Mouse (Mus musculus): ENCODE measurements around the gene Zbtb38.
"Not testable (repeated sequence)": the region's sequence is repeated elsewhere in the genome, so short reads cannot be mapped to it uniquely, and the experiment has no call there.

The Zbtb38 gene

DNA sequence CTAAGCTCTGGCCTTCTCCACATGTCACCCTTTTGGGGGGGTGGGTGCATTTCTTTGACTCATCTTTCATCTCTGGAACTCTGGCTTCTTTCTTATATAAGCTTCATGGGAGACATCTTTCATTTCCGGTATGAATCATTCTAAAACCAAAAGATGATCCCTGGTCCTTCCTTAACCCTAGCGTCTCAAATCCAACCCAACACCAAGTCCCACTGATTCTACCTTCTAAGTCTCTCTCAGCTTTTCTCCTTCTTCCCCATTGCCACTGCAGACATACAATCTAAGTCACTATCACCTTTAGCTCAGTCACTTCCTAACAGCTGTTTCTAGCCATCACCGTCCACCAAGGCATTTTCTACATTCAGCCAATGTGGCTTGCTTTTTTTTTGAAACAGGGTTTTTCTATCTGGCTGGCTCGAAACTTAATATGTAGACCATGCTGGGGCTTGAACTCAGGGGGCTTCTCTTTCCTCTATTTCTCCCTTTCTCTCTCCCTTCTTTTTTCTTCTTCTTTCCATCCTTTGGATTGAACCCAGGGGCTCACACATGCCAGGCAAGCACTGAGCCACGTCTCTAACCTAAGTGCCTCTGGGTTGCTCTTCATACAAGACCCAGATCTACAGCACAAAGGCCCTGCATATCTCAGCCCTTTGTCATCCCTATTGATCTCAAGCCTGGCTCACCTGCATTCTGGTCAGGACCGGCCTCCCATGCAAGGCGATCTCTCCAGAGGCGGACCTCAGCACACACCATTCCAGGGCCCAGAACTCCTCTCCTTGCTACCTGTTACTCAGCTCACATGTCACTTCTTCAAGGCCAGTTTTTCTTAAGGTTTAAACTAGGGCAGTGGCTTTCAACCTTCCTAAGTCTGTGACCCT is 76.6 kb downstream of the Zbtb38 start:
- in situ Hi-C loops (cut with MboI; ENCODE audit: low pct_unique_long_range_greater_than_20kb in 1 of 2, low sequenced_read_pairs in 2 of 2, unreplicated experiment in 1 of 2) = no loop called here

DNA sequence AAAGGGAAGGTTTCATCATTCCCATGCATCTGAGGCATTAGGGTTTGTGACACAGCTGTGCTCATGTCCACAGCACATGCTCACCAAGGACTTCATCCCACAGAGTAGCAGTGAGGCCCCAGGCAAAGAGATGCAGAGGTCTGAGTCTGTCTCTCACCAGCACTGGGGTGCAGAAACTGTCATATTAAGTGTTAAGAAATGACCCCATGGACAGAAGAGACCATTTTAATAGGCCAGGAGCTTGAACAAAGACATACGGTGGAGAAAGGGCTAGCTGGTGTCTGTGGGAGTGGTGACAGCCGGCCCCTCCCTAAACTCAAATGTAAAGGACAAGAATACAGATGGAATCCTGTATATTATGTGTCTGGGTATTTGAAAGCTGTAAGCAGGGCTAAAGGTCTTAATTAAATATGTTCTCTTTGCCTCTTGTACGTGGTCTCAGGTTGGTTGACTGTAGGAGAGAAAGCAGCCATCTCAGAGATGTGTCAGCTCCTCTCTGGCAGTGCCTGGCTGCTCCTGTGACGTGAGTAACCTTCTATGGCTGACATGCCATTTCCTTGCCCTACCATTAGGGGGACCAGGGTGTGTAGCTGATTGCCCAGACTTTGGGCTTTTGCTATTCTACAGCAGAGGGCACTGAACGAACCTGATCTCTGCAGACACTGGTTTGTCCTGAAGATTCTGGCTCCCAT is 77.4 kb downstream of the Zbtb38 start:
- in situ Hi-C loops (cut with MboI; ENCODE audit: low pct_unique_long_range_greater_than_20kb in 1 of 2, low sequenced_read_pairs in 2 of 2, unreplicated experiment in 1 of 2) = no loop called here

DNA sequence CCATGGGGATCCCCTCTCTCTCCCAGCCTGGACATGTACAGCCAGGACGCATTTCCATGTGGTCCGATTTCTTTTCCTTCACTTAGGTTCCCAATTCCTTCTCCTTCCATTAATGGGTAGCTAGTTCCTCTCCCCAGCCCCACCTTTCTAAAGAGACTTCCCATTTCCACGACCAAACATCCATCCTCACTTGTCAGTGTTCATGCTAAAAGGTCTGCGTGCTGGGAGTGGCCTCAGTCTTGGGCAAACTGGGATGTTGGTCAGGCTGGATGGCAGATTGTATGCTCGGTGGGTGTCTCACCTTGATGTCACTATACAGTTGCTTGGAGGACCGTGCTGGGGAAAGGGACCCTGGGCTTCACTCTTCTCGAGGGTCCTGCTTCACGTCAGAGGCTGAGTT is 78.3 kb downstream of the Zbtb38 start:
- in situ Hi-C loops (cut with MboI; ENCODE audit: low pct_unique_long_range_greater_than_20kb in 1 of 2, low sequenced_read_pairs in 2 of 2, unreplicated experiment in 1 of 2) = no loop called here

GRCm38 (mm10) chr9:96672466-96672865 is 80.2 kb downstream of the Zbtb38 start:
- in situ Hi-C loops (cut with MboI; ENCODE audit: low pct_unique_long_range_greater_than_20kb in 1 of 2, low sequenced_read_pairs in 2 of 2, unreplicated experiment in 1 of 2) = no loop called here

DNA sequence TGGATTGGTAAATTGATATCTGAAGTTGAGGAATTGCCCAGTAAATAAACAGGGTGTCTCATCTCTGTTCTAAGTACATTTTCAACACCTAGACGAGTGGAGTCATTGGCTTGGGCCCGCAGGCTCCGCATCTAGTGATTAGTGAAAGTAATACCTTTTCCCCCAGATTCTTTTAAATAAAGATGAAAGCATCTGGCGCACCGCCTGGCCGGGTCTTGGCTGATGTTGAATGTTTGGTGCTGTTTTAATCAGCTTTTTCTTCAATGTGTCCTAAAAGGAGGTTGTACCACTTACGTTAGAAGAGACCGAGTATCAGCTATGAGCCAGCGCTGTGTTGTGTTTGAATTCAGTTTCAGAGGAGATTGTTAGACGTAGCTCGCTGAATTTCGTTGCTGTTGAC is 81.4 kb downstream of the Zbtb38 start:
- in situ Hi-C loops (cut with MboI; ENCODE audit: low pct_unique_long_range_greater_than_20kb in 1 of 2, low sequenced_read_pairs in 2 of 2, unreplicated experiment in 1 of 2) = no loop called here

DNA sequence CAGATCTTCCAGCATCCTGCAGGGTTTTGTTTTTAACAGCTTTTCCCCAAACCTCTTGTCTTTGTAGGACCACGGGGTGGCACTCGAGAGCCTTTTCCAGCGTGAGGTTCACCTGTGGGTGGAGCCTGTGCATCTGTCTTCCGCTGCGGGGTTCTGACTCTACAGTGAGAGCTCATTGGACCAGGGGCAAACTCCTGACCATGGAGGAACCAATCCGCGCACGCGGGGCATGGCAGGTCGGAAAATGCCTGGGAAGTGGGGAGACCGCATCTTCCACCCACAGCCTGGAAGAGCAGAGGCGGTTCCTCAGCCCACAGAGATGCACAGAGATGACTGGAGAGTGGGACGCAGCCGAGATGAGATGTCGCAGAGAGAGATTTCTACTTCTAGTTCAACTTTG is 82.8 kb downstream of the Zbtb38 start:
- in situ Hi-C loops (cut with MboI; ENCODE audit: low pct_unique_long_range_greater_than_20kb in 1 of 2, low sequenced_read_pairs in 2 of 2, unreplicated experiment in 1 of 2) = no loop called here

DNA sequence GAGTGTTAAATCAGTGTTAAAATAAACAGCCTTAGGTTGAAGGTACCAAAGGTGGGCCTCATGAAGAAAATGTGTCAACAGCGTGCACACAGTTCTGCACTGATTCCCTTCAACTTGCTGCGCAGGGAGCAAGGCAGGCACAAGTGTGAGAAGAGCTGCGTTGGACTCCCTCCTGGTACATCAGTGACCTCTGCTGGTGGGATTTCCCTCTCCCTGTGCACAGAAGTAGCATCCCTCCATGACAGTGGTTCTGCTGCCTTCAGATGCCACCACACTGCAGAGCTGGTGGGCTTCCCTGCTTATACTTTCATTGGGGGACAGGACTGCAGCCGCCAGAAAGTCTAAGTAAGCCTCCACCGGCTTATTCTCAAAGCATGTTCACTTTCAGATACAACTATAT is 84.0 kb downstream of the Zbtb38 start:
- in situ Hi-C loops (cut with MboI; ENCODE audit: low pct_unique_long_range_greater_than_20kb in 1 of 2, low sequenced_read_pairs in 2 of 2, unreplicated experiment in 1 of 2) = no loop called here

DNA sequence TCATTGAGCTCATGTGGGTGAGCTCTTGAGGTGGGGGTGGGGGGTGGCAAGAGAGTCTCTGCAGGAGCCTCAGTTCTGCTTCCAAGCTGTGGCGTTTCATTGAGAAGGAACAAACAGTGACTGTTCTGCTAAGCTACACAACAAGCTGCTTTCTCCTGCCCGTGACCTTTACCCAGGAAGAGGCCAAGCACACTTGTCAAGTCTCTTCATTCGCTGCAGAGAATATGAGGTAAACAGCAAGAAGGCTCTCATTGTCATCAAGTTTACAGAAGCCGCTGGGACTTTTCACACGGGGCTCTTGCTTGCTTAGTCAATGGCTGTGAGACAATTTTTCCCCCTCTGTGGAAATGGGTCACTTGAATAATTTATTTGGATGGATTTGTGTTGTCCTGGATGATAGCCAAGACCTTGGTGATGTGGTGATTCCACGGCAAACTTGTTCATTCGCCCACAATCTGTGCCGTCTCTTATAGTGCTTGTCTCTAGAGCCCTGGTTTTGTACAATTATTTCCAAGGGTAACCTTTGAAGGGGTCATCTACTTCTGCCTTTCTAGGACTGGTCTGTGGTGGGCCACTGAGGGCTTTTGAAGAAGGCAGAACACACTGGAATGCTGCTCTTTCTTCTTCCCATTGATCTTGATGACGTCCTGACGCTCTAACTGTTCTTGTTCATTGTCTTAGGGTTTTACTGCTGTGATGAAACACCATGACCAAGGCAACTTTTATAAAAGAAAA is 92.0 kb downstream of the Zbtb38 start:
- in situ Hi-C loops (cut with MboI; ENCODE audit: low pct_unique_long_range_greater_than_20kb in 1 of 2, low sequenced_read_pairs in 2 of 2, unreplicated experiment in 1 of 2) = no loop called here

DNA sequence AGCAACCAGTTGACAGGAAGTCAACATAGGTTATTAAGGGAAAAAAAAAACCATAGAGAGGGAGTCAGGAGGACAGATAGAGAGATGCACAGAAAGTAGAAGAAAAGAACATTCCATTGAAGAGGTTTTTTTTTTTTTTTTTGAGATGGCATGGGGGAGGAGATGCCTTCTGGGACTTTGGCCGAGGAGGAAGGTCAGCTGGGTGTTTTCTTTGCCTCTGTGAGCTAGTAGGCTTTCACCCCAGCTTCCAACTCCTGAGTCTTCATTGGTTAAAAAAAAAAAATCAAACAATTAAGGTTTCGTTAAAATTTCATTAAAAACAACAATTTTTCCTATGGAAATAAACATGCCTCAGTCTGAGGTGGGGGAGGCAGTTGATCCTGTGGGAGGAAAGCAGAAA is 92.8 kb downstream of the Zbtb38 start:
- in situ Hi-C loops (cut with MboI; ENCODE audit: low pct_unique_long_range_greater_than_20kb in 1 of 2, low sequenced_read_pairs in 2 of 2, unreplicated experiment in 1 of 2) = no loop called here

DNA sequence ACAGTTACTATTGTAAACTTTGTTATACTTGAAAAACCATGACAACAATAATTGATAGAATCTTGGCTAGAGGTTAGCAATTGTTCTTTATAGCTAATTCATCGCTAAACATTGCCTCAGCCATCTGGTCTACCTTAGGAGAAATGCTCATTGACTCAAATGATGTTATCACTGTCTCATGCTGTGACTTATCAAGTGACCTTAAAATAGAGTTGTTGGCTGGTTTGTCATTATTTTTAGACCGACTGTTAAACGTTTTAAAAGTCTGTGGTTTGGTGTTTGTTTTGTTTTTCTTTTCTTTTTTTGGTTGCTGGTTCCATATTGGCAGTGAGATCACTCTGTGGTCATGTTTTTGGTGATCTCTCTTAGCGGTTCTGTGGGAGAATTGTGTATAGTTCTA is 99.1 kb downstream of the Zbtb38 start:
- in situ Hi-C loops (cut with MboI; ENCODE audit: low pct_unique_long_range_greater_than_20kb in 1 of 2, low sequenced_read_pairs in 2 of 2, unreplicated experiment in 1 of 2) = no loop called here

- in situ Hi-C loops (cut with MboI; ENCODE audit: low pct_unique_long_range_greater_than_20kb in 1 of 2, low sequenced_read_pairs in 2 of 2, unreplicated experiment in 1 of 2) = no loop called here
Observed at GRCm38 (mm10) chr9:96652763-96653162, 99.9 kb downstream of the Zbtb38 start.

DNA sequence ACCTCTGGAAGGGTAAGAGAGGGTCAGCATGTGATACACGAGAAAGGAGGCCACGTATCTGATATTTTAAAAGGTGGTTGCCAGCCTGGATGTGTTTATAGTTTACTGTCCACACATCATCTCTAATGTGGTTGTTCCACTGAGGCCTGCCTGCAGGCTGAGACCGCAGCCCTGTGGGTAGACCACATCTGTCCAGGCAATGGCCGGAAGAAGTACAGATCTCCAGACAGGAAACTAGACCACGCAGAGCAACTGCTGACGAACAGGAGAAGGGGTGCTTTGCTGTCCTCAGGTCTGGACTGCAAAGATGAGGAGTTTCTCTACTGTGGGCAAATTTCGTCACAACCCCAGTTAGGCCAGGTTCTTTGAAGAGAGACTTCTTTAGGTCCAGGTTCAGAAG is 101.8 kb downstream of the Zbtb38 start:
- in situ Hi-C loops (cut with MboI; ENCODE audit: low pct_unique_long_range_greater_than_20kb in 1 of 2, low sequenced_read_pairs in 2 of 2, unreplicated experiment in 1 of 2) = no loop called here

GRCm38 (mm10) chr9:96649924-96650323 is 102.7 kb downstream of the Zbtb38 start:
- in situ Hi-C loops (cut with MboI; ENCODE audit: low pct_unique_long_range_greater_than_20kb in 1 of 2, low sequenced_read_pairs in 2 of 2, unreplicated experiment in 1 of 2) = no loop called here

- in situ Hi-C loops (cut with MboI; ENCODE audit: low pct_unique_long_range_greater_than_20kb in 1 of 2, low sequenced_read_pairs in 2 of 2, unreplicated experiment in 1 of 2) = no loop called here
Observed at GRCm38 (mm10) chr9:96649362-96649761, 103.3 kb downstream of the Zbtb38 start.

DNA sequence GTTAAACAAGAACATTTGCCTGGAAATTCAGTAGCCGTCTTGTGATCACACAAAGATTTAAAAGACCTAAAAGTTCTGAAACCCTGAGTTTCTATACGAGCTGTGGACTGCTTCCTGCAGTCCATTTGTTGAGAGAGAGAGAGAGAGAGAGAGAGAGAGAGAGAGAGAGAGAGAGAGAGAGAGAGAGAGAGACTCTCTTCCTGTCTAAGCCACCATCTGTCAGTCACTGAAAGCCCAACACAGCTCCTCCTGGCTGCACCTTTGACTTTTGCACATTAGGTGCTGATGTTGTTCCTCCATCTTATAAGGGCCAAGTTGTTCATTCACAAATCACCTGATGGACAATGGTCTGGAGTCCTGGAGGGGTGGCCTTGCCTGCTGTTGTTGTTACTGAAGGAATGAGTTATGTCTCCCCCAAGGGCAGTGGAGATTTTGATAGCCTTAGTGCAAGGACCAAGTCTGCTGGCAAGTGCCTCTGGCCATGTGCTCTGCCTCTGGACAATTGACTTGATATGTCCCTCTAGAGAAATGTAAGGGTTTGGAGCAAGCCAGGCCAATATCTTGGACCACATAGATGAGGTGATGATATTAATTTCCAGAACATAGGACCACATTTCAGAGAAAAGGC is 105.8 kb downstream of the Zbtb38 start:
- in situ Hi-C loops (cut with MboI; ENCODE audit: low pct_unique_long_range_greater_than_20kb in 1 of 2, low sequenced_read_pairs in 2 of 2, unreplicated experiment in 1 of 2) = no loop called here

DNA sequence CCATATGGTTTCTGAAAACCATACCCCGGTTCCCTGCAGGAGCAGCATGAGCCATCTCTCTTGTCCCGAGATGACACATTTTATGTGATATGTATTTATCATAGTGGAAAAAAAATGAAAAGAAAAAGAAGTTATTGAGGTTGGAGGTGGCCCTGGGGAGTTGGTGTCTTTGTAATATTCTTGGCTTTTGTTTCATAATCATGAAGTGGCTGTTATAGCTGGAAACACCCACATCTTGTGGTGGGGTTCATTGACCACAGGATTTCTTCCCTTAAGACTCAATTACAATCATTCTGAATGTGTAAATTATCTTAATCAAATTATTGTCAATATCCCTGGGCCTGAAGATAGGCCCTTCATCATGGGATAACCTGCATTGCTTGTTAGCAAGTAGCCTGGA is 107.8 kb downstream of the Zbtb38 start:
- in situ Hi-C loops (cut with MboI; ENCODE audit: low pct_unique_long_range_greater_than_20kb in 1 of 2, low sequenced_read_pairs in 2 of 2, unreplicated experiment in 1 of 2) = no loop called here

DNA sequence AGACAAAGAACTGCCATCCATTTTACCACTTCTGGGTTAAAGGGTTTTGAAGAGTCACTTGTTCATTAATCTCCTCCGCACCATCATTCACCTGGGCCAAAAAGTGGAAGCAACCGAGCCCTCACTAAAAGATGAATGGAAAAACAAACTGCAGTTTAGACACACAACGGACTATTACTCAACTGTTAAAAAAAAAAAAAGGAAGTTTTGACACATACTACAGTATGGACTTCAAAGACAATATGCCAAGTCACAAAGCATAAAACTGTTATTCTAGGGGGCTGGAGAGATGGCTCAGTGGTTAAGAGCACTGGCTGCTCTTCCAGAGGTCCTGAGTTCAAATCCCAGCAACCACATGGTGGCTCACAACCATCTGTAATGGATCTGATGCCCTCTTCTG is 108.6 kb downstream of the Zbtb38 start:
- in situ Hi-C loops (cut with MboI; ENCODE audit: low pct_unique_long_range_greater_than_20kb in 1 of 2, low sequenced_read_pairs in 2 of 2, unreplicated experiment in 1 of 2) = not testable (repeated sequence)

- in situ Hi-C loops (cut with MboI; ENCODE audit: low pct_unique_long_range_greater_than_20kb in 1 of 2, low sequenced_read_pairs in 2 of 2, unreplicated experiment in 1 of 2) = no loop called here
Observed at GRCm38 (mm10) chr9:96639451-96639850, 113.2 kb downstream of the Zbtb38 start.

DNA sequence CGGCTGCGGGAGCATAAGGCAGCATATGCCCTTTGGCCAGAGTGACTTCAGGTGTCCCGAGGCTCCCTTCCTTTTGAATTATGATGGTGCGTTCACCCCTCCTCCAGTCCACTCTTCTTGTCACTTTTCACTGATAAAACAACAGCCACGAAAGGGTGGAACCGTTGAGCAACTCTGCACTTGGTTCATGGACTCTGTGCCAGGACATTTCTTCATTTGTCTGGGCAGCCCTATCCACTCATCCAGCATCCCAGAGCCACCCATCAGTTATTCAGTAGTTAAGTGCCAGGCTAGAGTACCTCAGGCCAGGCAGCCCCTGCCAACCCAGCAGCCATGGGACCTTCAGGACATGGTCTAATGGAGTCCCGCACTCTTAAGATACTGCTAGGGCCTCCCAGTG is 114.1 kb downstream of the Zbtb38 start:
- in situ Hi-C loops (cut with MboI; ENCODE audit: low pct_unique_long_range_greater_than_20kb in 1 of 2, low sequenced_read_pairs in 2 of 2, unreplicated experiment in 1 of 2) = no loop called here
